In genomic region chr7:71232821-71233815, GRCm38 (mm10) we compare ENCODE assay signal across 15 mouse cellular contexts.
A peak's percentile ranks its signal among the peaks of the same experiment; 100 is the strongest.
DNase-seq lines count a peak whose midpoint lies in the region; ATAC-seq and TF ChIP-seq lines count a peak whose summit lies in the region.
"Had no signal": no experiment of that assay in that cellular context is flagged by ENCODE, and none has a peak within 500 bp of the region (broad histone marks: within the 10 kb centered on the region; RNA-seq: fewer than 3 reads in every experiment).

No protein-coding gene starts in this region.

- H3K9ac ChIP-seq in liver, postnatal 0 days (replicated peaks), result no peak overlapping the region
- no peak overlapping the region for H3K9ac ChIP-seq in embryonic facial prominence, embryonic 14.5 days (ENCODE audit: low read depth, low read length)
- H3K9ac ChIP-seq: forebrain, embryonic 13.5 days had no signal

- TF ChIP-seq CTCF in gastrocnemius, adult 2 months (IDR thresholded peaks at IDR 0.05), result no peak
- TF ChIP-seq CTCF in kidney, adult 2 months (conservative IDR thresholded peaks at IDR 0.05; ENCODE audit: insufficient read depth, insufficient read length, low read depth, low read length), result no peak
- TF ChIP-seq CTCF in liver, postnatal 0 days (IDR thresholded peaks at IDR 0.05; ENCODE audit: low read depth), result no peak

- intact Hi-C loops in gastrocnemius, adult 2 months (cut with DNase I), result no loop called here

- no peak for TF ChIP-seq POLR2A in kidney, adult 2 months (IDR thresholded peaks at IDR 0.05; ENCODE audit: low read depth, low read length)

- H3K4me2 ChIP-seq in liver, postnatal 0 days (ENCODE audit: low read depth, low read length), result no peak overlapping the region
- no peak overlapping the region for H3K4me2 ChIP-seq in embryonic facial prominence, embryonic 14.5 days (ENCODE audit: low read depth, low read length)
- H3K4me2 ChIP-seq: forebrain, embryonic 13.5 days had no signal

- no peak for TF ChIP-seq EP300 in liver, postnatal 0 days (IDR thresholded peaks at IDR 0.05; ENCODE audit: low read depth)

- H3K36me3 ChIP-seq in kidney, adult 2 months (ENCODE audit: control insufficient read depth, insufficient read depth, low read length), result no peaks in the 10 kb centered on the region
- H3K36me3 ChIP-seq in liver, postnatal 0 days (replicated peaks; ENCODE audit: insufficient read depth, low read length), result no peaks in the 10 kb centered on the region
- H3K36me3 ChIP-seq in embryonic facial prominence, embryonic 14.5 days (ENCODE audit: control insufficient read depth, insufficient read depth, low read length), result no peaks in the 10 kb centered on the region
- H3K36me3 ChIP-seq: midbrain, embryonic 10.5 days had no signal

- H3K27ac ChIP-seq in gastrocnemius, adult 2 months, result peak overlapping the region; percentile 31
- peak overlapping the region; percentile 88 for H3K27ac ChIP-seq in kidney, adult 2 months (ENCODE audit: insufficient read depth, low read depth, low read length)
- H3K27ac ChIP-seq in liver, postnatal 0 days (ENCODE audit: low read depth), result peak overlapping the region; percentile 17; the same call in 1 of the 2 replicates
- no peak overlapping the region for H3K27ac ChIP-seq in embryonic facial prominence, embryonic 14.5 days (replicated peaks; ENCODE audit: low read depth, low read length)
- H3K27ac ChIP-seq: forebrain, embryonic 13.5 days; midbrain, embryonic 10.5 days had no signal

- H3K27me3 ChIP-seq in kidney, adult 2 months (replicated peaks; ENCODE audit: control insufficient read depth, insufficient read depth, low read length), result no peaks in the 10 kb centered on the region
- H3K27me3 ChIP-seq in liver, postnatal 0 days (ENCODE audit: insufficient read depth, low read length), result no peaks in the 10 kb centered on the region
- no peaks in the 10 kb centered on the region for H3K27me3 ChIP-seq in embryonic facial prominence, embryonic 14.5 days (replicated peaks; ENCODE audit: control insufficient read depth, insufficient read depth, low read length)
- H3K27me3 ChIP-seq: forebrain, embryonic 13.5 days had no signal

- no peaks in the 10 kb centered on the region for H3K9me3 ChIP-seq in liver, postnatal 0 days (ENCODE audit: low read length)
- H3K9me3 ChIP-seq in embryonic facial prominence, embryonic 14.5 days (ENCODE audit: control insufficient read depth, low read length), result no peaks in the 10 kb centered on the region
- H3K9me3 ChIP-seq: forebrain, embryonic 13.5 days; midbrain, embryonic 10.5 days had no signal

- H3K4me3 ChIP-seq in gastrocnemius, adult 2 months, result no peak overlapping the region
- H3K4me3 ChIP-seq in kidney, adult 2 months (ENCODE audit: insufficient read depth, low read depth, low read length), result no peak overlapping the region
- H3K4me3 ChIP-seq in liver, postnatal 0 days (ENCODE audit: low read depth, low read length), result no peak overlapping the region
- no peak overlapping the region for H3K4me3 ChIP-seq in embryonic facial prominence, embryonic 14.5 days (ENCODE audit: low read depth, low read length)
- H3K4me3 ChIP-seq: forebrain, embryonic 13.5 days; midbrain, embryonic 10.5 days had no signal

- whole genome bisulfite sequencing in kidney, adult 2 months, result 57% methylated on average over 8 of the region's 8 CpGs
- 58% methylated on average over 8 of the region's 8 CpGs for WGBS in liver, postnatal 0 days (ENCODE audit: insufficient replicate concordance)
- WGBS in embryonic facial prominence, embryonic 14.5 days, result 66% methylated on average over 8 of the region's 8 CpGs

- ATAC-seq in liver, postnatal 0 days, result no peak
- ATAC-seq in embryonic facial prominence, embryonic 14.5 days (ENCODE audit: low read depth), result no peak
- no peak for ATAC-seq in cerebellum, adult (ENCODE audit: insufficient number of reproducible peaks, low FRiP score, low TSS enrichment)
- ATAC-seq: forebrain, embryonic 13.5 days; hindbrain, embryonic 16.5 days had no signal

- DNase-seq in gastrocnemius, adult 2 months, result no peak
- DNase-seq in gastrocnemius, postnatal 25 days, result no peak
- DNase-seq in kidney, adult 2 months, result peak; percentile 45
- DNase-seq in kidney, adult 18-20 months, result no peak
- DNase-seq in liver, postnatal 0 days, result no peak
- DNase-seq in liver, result no peak
- peak; percentile 16 for DNase-seq in embryonic facial prominence, embryonic 14.5 days (ENCODE audit: low spot score)
- DNase-seq: adrenal gland, postnatal 14 days; cerebellum, adult 9-11 months; layer of hippocampus, postnatal 36 days; lung, postnatal 10 days had no signal

- H3K4me1 ChIP-seq in kidney, adult 2 months (ENCODE audit: control insufficient read depth, insufficient read depth, low read length), result peaks cover 7% of the 10 kb centered on the region; the same call in 1 of the 2 replicates
- H3K4me1 ChIP-seq in liver, postnatal 0 days (ENCODE audit: insufficient read depth), result no peaks in the 10 kb centered on the region
- peaks cover 13% of the 10 kb centered on the region for H3K4me1 ChIP-seq in embryonic facial prominence, embryonic 14.5 days (ENCODE audit: control insufficient read depth, insufficient read depth, low read length)

Comparison
In these comparisons a context has a peak if more than half of its experiments do, and no peak if none do; other contexts are left out.
1. DNase-seq: peak in kidney, adult 2 months (single experiment) and embryonic facial prominence, embryonic 14.5 days (single experiment); none in gastrocnemius, adult 2 months (single experiment), gastrocnemius, postnatal 25 days (single experiment), kidney, adult 18-20 months (single experiment), liver, postnatal 0 days (single experiment) and liver (single experiment).